Mouse (Mus musculus): ENCODE results near the gene B4galnt3. TPM values are rescaled to one million over a fixed set of nuclear protein-coding genes. Genes with fewer than 3 reads are reported as not detected.
A peak's percentile ranks its signal among the peaks of the same experiment; 100 is the strongest.
"Not testable (repeated sequence)": the region's sequence is repeated elsewhere in the genome, so short reads cannot be mapped to it uniquely, and the experiment has no call there.

B4galnt3 gene
- total RNA-seq (2015; ENCODE audit: low replicate concordance) (0.42 and 0.58 TPM in 2 replicates), total RNA-seq (2017; ENCODE audit: low replicate concordance) (0.26 and 0.70 TPM in 2 replicates)

DNA sequence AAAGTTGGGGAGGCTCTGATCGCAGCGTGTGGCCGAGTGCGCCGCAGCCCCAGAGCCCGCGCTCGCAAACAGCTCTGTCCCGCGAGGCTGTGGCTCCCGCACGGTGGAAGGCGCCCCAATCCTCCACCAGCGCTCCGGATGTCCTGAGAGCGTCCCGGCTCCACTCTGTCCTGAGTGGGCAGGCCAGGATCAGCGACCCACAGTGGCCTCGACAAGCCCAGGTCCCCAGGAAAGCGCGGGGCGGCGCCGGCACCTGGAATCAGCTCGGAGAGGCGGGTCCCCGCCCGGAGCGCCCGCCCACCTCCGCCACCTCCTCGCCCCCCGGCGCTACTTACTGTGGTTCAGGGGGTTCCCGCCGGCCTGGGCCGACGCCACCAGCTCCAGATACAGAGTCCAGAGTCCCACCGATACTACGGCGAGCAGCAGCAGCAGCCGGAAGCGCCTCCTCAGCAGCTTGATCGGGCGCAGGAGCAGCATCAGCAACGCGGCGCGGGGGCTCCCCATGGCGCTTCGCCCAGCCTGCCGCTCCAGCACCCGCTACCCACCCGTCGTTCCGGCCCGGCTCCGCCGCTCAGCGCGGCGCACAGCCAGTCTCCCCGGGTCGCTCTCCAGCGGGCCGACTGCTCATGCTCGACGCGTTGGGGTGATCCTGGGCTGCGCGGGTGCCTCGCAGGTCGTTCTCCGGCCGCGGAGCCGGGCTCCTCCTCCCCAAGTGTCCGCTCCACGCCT, at the start of gene B4galnt3, which contains the start of gene D330020A13Rik:
B4galnt3 (minus strand) TSS at position 504 of the 729 bp plus-strand sequence.
D330020A13Rik (plus strand) TSS at position 309 of the 729 bp plus-strand sequence.
- ATAC-seq (replicated peaks; ENCODE audit: low FRiP score, poor library complexity, severe bottlenecking), result no peak

DNA sequence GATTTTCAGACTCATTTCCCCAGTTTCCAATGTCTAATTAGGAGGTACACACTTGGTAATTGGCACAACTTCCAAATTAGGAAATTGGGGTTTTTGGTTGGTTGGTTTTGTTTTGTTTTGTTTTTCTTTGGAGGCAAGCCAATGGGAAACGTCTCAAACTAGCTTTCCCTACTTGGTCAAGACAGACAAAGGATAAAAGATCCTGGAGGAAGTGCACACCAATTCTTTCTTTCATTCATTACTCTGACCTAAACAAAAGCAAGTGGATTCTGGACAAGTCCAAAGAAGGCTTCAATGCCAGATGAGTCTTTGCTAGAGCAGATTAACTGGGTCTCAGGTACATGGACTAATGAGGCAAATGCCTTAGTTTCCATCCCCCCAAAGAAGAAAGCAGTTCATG, 49.6 kb upstream of the B4galnt3 start:
- ATAC-seq (replicated peaks; ENCODE audit: low FRiP score, poor library complexity, severe bottlenecking), result no peak

DNA sequence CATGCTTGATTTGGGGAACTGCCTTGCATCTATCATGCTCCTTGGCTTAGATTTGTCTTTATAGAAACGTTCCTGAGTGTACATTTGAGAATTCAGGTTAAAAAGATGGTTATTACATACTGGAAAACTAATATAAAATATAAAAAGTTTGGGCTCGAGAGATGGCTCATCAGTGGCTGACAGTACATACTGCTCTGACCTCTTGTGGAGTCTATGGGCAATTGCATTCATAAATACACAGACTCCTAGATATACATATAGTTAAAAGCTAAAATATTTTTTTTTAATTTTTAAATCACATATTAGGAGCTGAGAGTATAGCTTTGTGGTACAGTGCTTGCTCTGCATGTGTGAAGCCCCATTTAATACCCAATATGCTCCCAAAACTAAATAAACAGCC, 38.0 kb upstream of the B4galnt3 start:
- ATAC-seq (replicated peaks; ENCODE audit: low FRiP score, poor library complexity, severe bottlenecking), result no peak; the same call in 1 of the 2 replicates

DNA sequence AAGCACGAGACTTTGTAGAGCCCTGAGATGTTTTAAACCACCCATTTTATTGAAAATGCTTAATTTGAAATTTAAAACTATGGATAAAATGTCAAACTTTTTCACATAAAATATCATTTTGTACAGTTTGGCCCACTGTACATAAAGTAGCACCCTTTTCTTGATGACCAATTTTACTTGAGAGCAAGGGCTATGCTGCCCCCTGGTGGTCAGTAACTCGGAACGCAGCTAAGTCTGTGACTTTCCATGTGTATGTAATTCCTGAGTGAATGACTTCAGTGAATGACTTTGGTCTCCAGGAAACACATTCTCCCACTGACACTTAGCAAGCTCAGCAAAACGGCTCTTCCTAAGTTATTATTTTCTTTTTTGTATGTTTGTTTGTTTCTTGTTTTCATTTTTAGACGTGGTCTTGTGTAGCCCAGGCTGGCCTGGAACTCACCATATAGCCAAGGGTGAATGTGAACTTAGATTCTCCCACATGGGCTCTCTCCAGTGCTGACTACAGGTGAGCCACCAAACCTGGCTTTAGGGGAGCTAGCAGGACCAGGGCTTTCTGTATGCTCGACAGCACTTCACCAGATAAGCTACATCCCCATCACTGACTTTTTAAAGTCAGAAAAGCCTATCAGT, 30.1 kb upstream of the B4galnt3 start:
- ATAC-seq (replicated peaks; ENCODE audit: low FRiP score, poor library complexity, severe bottlenecking), result peak; percentile 93

DNA sequence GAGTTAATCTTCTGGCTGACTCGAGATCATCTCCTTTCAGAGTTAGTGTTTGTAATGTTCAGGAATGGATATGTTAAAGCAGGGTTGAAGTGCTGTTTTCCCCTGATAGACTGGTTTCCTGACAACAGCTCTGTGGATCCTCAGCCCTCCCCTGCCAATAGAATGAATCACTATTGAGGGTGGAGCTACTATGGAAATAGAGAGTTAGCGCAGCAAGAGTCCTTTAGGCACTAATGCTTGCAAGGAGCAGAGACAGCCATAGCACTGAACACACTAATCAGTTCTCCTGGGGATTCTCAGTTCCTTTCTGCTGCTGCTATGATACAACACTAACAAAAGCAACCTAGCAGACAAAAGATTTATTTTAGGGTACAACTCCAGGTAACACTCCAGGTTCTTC, 26.0 kb upstream of the B4galnt3 start:
- ATAC-seq (replicated peaks; ENCODE audit: low FRiP score, poor library complexity, severe bottlenecking), result no peak

DNA sequence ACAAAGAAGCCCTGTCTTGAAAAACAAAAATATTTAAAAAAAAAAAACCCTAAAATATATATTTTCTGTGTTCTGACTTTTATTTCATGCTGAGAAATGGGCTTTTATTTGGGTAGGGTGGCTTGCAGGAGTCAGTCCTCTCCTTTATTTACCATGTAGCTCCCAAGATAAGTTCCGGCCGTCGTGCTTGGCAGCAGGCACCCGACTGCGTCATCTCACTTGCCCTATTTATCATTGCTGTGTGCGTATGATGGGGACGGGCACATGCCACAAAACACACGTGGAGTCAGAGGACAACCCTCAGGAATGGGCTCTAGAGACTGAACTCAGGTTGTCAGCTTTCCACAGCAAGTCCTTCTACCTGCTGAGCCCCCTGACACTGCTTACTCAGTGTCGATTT, 24.8 kb upstream of the B4galnt3 start:
- no peak for ATAC-seq (replicated peaks; ENCODE audit: low FRiP score, poor library complexity, severe bottlenecking)

DNA sequence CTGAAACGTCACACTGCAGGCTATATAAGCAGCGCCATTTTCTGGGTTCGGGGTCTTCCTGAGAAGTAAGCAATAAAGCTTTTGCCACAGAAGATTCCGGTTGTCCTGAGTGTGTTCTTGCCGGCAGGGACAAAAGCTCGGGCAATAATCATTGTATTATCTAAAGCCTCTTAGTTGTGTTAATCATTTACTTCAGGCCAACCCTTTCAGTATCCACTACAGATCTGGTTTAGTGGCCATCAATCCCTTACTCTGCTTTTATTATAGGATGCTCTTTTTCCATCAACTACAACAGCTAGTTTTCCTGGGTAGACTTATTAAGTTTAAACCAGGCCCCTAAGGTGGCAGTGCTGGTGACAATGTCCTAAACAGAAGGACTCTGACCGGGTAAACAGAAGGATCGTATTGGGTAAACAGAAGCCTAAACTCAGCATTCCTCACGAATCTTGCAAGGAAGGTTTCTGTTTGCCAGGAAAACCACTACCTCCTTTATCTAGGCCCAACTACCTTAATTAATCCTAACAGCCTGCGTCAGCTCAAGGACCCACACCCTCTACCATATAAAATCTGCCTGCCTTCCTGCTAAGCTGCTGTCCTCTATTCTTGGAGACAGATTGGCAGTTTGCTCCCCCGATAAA, 24.1 kb upstream of the B4galnt3 start:
- no peak for ATAC-seq (replicated peaks; ENCODE audit: low FRiP score, poor library complexity, severe bottlenecking)

DNA sequence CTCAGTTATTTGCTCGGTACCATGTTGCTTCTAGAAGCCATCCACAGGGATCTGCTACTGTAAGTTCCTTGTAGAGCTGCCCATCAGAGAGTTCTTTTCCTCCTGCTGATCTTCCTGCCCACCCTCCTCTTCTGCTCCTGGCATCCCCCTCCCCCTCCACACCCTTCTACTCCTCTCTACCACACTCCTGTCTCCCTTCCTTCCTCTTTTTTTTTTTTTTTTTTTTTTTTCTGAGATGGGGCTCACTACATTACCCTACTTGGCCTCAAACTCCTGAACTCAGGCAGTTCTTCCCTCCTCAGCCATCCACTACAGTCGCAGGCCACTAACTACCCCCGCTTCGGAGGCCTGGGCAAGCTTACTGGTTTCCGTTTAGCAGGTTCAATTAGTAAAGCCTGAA, 18.1 kb upstream of the B4galnt3 start:
- ATAC-seq (replicated peaks; ENCODE audit: low FRiP score, poor library complexity, severe bottlenecking), result no peak

DNA sequence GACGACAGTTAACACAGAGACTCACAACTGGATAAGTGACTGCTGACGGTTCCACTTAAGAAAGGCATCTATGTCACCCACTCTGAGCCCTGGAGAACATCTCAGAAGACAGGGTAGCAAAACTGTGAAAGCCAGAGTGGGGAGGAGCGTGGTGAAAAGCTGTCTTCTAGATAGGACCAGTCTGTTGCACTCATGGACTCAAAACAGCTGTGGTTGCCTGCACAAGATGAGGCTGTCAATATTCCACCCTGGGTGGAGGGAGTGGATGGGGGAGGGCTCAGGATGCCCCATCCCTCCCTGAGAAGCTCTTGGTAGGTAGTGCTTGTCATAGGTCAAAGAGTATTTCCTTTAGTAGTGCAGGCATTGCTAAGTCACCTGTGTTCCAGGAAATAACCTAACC, 15.4 kb upstream of the B4galnt3 start:
- ATAC-seq (replicated peaks; ENCODE audit: low FRiP score, poor library complexity, severe bottlenecking), result peak; percentile 51; the same call in 1 of the 2 replicates

DNA sequence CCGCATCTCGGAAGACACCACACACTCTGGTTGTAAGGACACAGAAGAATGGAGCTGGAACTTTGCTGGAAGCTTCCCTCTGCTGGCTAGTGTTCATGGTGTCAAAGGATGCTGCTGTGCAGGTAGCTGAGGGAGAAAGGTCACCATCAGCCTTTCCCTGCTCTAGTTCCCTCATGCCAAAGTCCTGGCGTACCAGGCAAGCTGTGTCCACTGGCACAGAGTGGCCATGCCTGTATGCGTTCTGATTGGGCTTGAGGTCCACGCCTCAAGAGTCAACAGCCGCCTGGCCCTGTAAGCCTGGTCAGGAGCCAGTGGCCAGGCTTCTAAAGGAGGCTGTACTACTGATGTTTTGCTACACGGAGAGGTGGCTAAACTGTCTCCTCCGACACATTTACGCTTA, 15.0 kb upstream of the B4galnt3 start:
- ATAC-seq (replicated peaks; ENCODE audit: low FRiP score, poor library complexity, severe bottlenecking), result 0 out of 2 replicates have a peak, but pooled peaks have one; percentile 12

DNA sequence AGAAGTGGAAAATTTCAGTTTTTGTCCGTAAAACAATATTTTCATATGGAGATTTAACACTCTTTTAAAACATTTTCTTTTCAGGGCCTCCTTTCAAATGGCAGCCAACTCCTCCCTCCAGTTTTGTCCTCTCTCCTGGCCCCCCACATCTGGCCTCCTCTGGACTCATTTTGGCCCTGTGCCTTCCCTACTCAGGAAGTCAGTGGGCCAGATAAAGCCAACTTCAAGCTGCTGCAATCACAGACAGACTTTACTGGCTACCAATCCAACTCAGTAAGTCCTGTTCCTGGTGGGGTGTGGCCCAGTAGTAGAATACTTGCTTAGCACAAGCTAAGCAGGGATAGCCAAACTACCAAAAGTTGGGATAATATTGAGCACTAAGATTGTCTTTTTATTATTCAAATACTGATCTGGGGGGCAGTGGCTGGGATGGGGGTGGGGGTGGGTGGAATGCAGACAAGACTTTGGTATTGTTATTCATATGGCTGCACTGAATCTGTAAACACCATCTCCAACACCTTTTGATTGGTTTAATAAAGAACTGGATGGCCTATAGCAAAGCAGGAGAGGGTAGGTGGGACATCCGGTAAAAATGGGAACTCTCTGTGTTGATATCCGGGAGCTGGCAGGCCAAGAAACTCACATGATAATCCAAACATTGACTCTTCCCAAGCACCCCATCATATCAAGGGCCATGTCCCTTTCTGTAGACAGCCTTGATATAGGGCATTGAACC, 12.7 kb upstream of the B4galnt3 start:
- ATAC-seq (replicated peaks; ENCODE audit: low FRiP score, poor library complexity, severe bottlenecking), result no peak

DNA sequence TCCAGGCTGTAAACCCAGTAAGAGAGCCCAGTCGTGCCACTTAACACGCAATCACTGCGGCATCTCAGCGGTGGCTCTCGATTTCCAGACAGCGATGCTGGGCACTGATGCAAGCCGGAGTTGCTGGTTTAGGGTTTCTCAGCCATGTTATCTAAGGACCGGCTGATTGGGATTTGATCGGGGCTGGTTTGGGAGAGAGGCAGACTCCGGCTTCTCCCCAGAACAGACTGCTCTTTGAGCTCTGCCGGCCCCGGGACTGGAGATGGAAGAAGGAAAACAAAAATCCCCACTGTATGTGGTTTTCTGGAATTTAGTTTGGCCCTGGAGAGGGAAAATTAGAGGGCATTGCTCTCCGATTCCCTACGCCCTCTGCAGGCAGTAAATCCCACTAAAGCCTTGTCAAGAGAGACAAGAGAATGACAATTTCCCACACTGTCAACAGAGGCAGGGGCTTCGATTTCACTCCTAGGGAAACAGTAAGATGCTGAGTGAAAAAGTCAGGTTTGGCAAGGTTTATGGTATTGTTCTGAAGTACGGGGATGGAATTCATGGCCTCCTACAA, 8.5 kb upstream of the B4galnt3 start:
- ATAC-seq (replicated peaks; ENCODE audit: low FRiP score, poor library complexity, severe bottlenecking), result no peak

DNA sequence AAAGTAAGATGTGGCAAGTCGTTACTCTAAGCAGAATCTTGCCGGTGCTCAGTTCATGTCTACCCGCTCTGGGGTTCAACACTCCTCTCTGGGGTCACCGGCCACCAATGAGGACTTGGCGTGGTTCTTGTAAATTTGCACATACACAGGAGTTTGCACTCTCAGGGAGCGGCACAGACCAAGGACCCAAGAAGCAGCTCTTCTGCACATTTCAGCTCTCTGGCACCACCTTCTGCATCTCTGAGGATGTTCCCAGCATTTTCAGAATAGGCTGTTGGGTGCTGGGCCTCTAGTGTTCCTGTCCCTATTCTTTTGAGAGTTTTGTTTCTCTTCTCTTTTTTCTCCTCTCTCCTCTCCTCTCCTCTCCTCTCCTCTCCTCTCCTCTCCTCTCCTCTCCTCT, 6.8 kb upstream of the B4galnt3 start:
- ATAC-seq (replicated peaks; ENCODE audit: low FRiP score, poor library complexity, severe bottlenecking), result no peak

DNA sequence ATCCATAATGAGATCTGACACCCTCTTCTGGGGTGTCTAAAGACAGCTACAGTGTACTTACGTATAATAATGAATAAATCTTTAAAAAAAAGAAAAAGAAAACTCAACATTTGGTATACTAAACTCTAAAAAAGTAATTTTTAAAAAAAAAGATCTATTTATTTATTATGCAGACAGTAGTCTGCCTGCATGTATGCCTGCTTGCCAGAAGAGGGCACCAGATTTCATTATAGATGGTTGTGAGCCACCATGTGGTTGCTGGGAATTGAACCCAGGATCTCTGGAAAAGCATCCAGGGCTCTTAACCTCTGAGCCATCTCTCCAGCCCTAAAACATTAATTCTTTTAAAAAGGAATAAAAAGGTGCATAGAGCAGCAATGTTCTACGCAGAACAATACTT, 2.2 kb upstream of the B4galnt3 start:
- not testable (repeated sequence) for ATAC-seq (replicated peaks; ENCODE audit: low FRiP score, poor library complexity, severe bottlenecking)

DNA sequence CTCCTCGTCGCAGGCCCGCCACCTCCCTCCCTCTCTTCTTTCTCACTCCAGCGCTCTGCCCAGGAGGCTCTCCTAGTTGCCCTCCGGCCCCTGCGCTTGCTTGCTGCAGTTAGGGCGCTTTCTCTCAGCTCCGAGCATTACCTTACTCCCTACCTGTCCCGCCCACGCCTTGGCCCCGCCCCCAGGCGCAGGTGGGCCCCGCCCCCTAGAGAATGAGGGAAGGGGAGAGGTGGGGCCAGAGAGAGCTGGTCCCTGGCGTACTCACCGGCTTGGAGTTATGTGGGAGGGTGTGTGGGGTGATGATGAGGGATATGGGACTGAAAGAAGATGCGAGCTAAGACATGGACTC, 400 bp upstream of the B4galnt3 start:
- no peak for ATAC-seq (replicated peaks; ENCODE audit: low FRiP score, poor library complexity, severe bottlenecking)

DNA sequence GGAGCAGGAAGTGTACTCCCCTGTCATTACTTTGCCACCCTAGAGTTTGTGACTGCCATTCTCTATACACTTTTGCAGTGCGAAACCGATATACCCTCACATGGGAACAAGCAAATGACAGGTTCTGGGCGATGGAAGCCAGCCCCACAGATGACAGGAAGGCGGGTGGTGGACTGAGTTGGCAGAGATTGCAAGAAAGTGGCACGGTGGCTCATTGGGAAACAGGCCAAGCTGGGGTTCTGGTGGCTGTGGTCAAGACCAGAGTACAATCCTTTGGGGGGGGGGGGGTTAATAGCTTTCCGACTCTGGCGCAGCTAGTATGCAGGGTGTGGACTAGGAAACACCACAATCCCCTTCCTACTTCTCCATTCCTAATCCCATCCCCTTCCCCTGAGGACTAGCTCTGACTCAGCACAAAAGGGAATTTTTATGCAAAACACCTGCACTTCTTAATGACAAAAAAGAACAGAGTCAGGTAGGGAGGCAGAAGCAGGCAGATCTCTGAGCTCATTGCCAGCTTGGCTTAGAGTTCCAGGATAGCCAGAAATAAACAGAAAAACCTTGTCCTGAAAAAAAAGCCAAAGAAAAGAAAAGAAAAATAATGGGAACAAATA, 2.9 kb downstream of the B4galnt3 start:
- ATAC-seq (replicated peaks; ENCODE audit: low FRiP score, poor library complexity, severe bottlenecking), result no peak

DNA sequence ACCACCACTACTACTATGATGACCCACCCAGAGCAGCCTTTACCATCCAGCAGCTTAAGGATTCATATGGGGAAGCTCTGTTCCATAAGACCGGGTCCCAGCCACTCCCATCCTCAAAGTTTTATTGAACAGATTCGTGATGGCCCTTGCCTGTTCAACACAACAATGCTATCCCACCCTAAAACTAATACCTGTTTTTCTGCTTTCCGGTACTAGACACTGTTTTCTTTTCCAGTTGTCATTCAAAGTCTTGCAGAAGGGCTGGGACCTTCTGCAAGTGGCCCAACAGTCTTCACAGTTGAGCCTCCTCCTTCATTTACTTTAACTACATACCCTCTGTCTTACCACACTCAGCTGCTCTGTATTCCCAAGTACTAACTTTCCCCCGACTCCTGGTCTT, 4.9 kb downstream of the B4galnt3 start:
- ATAC-seq (replicated peaks; ENCODE audit: low FRiP score, poor library complexity, severe bottlenecking), result no peak

DNA sequence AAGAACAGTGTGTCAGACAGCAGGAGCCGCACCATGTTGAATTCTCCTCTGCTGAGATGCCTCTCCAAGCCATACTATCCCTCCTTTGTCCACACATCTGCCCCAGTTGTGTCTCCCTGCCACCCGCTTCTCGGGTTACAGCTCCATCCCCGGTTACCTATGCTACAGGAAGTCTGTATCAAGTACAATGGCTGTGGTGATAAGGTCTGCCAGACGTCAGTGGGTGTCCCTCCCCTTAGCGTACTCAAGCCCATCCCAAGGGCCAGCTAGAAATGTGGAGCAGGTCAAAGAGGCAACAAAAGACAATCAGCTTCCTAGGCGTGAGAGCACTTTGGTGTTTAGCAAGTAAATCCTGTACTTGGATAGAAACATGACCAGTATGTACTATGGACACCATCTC, 5.8 kb downstream of the B4galnt3 start:
- ATAC-seq (replicated peaks; ENCODE audit: low FRiP score, poor library complexity, severe bottlenecking), result no peak

DNA sequence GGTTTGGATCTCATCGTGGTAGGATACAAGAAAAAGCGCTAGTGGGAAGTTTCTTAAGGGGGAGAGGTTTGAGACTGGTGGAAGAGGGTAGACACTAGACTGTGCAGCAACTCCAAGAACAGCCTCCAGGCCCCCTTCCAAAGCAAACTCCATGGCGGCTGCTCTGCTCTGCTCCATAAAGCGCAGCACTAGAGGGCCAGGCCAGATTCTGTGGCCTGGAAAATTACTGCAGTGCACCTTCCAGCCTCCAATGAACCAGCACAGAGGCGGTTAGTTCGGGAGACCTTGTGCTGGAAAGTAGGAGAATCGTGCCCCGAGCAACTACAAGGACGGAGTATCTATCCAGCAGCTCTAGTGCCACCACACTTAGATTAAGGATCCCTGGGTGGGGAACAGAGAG, 7.1 kb downstream of the B4galnt3 start:
- no peak for ATAC-seq (replicated peaks; ENCODE audit: low FRiP score, poor library complexity, severe bottlenecking)
